Mouse (Mus musculus) olfactory bulb, adult 2 months (tissue): ENCODE results near the gene Pex6.

Experiments
- CTCF ChIP-seq: fragments of 200-500 bp; IDR thresholded peaks from 2 replicates; pipeline ENCODE4 v1.5.1; 2012; ENCODE audit warnings: low read depth, mild to moderate bottlenecking, low read length, moderate library complexity; ENCODE audit not compliant: insufficient read depth
- POLR2A ChIP-seq: fragments of 200-500 bp; IDR thresholded peaks from 2 replicates; pipeline ENCODE4 v1.6.1; 2012; ENCODE audit warnings: mild to moderate bottlenecking, low read depth, low read length, moderate library complexity; ENCODE audit not compliant: insufficient read depth

- TF ChIP-seq CTCF (no peak), POLR2A (no peak)
Measured at GRCm38 (mm10) chr17:46734055-46734454, 22.8 kb downstream of the Pex6 start.
